Mouse (Mus musculus) heart, adult 9 months (tissue): ENCODE data around the gene Themis3.

ENCODE experiments used
- DNase-seq, 2 experiments: peaks; one replicate each; pipeline ENCODE4 v3.0.0; 2022; ENCODE audit warnings: low spot score in 2 of 2

The Themis3 gene

DNA sequence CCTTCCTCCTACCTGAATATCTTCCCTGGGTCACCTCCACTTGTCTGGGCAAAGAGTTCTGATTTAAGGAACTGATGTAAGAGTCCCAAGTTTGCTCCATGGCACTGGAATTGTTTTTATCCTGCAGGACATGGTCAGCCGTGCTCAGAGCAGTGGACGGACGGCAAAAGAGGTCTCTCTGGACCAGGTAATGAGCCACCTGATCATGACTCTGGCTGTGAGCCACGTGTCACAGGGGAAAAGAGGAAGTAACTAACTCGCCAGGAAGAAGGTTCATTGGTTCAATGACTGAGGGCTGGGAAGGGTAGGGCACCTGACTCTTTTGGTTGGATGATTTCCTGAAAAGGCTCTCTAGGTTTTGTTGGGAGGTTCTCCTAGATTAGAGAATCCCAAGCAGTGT is at the start of gene Themis3:
Gene Themis3, minus strand, starts transcription at position 187 of the 400 bp plus-strand sequence.
- DNase-seq, result no peak

- DNase-seq, result peak in 1 of 2 experiments; percentile 4
Measured at GRCm38 (mm10) chr17:66637951-66638722, 43.7 kb upstream of the Themis3 start.

- DNase-seq, result no peak
Measured at GRCm38 (mm10) chr17:66619996-66620656, 25.7 kb upstream of the Themis3 start.

- no peak for DNase-seq
Measured at GRCm38 (mm10) chr17:66619255-66619826, 24.9 kb upstream of the Themis3 start.

DNA sequence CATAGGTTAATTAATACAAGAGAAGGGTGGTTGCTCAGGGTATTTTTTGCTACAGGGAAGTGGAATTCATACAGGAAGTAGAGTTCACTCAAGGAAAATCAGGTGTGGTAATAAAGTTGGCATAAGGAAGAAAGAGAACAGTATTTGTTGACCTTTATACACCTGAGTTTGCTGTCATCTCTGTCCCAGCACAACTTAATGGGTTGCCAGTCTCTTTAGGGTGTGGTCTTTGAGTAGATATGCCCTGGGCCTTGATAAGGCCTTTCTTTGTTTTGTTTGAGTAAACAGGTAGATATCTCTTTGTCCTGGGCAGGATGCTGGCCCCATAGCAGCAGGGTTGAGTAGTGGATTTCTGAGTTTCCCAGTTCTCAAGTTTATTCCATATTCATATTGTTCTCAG is 15.6 kb upstream of the Themis3 start:
- DNase-seq, result no peak

GRCm38 (mm10) chr17:66604931-66605330 is 10.5 kb upstream of the Themis3 start:
- DNase-seq, result no peak

DNA sequence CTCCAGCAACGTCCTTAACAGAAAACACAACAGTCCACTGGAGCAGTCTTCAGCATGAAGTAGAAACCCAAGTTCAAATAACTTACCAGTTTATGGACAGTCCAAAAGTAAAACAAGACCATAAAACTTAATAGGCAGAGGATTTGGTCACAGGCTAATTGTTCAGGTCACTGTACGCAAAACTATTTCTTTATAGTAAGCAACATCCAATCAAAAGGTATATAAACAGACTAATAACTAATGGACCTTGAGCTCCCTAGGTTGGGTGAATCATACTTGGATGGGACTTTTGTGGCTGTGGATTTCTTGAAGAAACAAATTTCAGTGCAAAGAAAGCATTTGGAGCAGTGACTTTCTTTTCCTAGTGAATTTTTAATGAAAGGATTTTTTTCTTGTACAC is 6.8 kb upstream of the Themis3 start:
- no peak for DNase-seq

DNA sequence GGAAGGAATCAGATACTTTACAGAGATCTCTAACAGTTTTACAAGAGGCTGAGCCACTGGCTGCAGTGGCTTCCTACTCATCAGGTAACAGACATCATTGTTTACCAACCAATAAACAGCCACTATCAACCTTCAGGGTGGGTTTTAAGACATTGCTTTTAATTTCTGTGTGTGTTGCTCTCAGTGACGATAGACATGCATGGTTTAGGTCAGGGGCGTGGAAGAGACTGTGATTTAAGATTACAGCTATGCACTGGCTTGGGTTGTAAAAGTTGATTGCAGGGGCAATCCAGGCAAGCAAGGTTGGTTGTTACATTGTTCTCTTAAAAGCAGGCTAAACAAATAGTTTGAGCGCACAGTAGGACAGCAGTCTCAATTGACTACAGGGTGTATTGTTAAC is 1.4 kb upstream of the Themis3 start:
- DNase-seq, result no peak

DNA sequence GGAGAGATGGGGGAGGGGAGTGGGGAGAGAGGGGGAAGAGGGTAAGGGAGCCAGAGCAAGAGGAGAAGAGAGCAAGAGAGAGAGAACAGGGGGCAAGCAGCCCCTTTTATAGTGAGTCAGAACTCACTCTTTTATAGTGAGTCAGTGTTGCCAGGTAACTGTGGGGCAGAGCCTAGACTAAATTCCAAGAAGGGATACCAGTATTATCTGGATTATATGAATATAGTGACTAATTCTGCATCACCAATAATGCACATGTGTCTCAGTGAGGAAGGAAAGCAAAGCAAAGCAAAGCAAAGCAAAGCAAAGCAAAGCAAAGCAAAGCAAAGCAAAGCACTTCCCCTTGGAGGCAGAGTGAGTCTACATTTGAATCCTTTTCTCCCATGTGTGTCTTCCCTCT is 835 bp upstream of the Themis3 start:
- DNase-seq, result no peak

GRCm38 (mm10) chr17:66590353-66591075 is 3.9 kb downstream of the Themis3 start:
- DNase-seq, result no peak

DNA sequence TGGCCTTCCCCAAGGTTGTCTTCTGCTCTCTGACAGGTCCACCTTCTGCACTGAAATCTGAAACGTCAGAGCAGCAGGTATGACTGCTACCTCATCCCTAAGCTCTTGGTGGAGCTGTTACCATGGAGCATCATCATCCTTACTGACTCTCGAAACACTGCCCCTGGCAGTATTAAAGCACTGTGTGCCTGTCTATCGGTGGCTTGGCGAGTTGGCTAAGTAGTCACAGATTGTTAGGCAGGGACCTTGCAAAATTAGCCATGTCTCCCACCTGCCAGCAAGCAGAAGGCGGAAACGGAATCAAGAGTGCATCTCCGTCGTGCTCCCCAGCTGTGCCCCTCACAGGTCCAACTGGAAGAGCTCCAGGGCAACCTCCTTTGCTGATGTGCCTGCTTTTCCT is 4.6 kb downstream of the Themis3 start:
- DNase-seq, result no peak

DNA sequence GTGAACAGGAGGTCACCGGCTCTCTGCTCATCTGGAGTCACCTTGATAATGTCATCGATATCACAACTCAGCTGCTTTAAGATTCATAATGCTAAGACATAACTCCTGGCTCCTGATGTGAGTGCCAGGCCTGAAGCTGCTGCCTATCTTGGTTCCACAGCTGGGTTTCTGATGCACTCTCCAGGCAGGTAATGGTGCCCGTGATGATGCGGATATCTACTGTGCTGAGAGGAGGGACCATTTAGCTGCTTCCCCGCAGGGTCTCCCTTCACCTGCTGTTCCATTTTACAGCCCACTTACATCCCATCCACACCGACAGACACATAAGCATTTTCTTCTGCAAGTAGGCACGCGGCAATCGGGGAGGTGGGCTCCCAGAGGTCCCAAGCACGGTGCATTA is 7.7 kb downstream of the Themis3 start:
- no peak for DNase-seq

GRCm38 (mm10) chr17:66586078-66586477 is 8.3 kb downstream of the Themis3 start:
- no peak for DNase-seq

GRCm38 (mm10) chr17:66580990-66581389 is 13.4 kb downstream of the Themis3 start:
- DNase-seq, result no peak

GRCm38 (mm10) chr17:66578007-66578406 is 16.4 kb downstream of the Themis3 start:
- DNase-seq, result no peak

- no peak for DNase-seq
Measured at GRCm38 (mm10) chr17:66577507-66577906, 16.9 kb downstream of the Themis3 start.

- no peak for DNase-seq
Measured at GRCm38 (mm10) chr17:66572677-66573060, 21.8 kb downstream of the Themis3 start.

GRCm38 (mm10) chr17:66571860-66572676 is 22.4 kb downstream of the Themis3 start:
- DNase-seq, result no peak

DNA sequence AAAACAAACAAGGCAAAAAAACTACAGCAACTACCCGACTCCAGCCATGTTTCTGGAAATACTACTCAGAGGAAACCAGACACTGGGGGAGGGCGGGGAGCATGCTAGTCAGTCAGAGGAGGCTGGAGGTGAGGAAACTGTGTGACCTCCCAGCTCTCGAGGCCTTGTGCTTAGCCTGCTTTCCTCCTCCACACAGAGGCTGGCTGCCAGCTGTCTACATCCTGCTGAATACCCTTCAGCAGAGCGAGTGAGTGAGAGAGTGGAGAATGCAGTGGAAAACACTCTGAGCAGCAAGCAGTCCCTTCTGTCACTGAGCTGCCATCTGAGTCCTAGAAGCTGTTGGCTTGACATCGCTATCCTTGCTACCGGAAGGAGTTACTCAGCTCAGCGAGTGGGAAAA is 30.2 kb downstream of the Themis3 start:
- no peak for DNase-seq

- no peak for DNase-seq
Measured at GRCm38 (mm10) chr17:66563551-66563950, 30.9 kb downstream of the Themis3 start.

DNA sequence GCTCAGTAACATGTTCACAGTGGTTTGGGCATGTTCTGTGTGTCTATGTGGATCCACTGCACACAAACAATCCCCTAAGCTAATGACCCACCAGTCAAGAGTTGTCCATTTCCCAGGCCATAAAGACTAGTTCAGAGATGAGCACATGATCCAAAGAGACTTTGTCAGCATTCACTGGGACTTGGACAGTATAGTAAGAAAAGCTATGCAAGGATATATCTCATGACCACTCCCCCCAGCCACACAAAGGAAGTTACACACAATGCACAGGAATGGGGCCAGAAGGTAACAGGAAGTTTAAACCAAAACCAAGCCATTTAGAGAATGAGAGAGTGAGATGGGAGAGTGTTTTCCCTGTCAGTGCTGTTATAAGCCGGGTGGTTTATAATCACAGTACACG is 33.0 kb downstream of the Themis3 start:
- DNase-seq, result no peak
